Mouse (Mus musculus) forebrain, embryonic 10.5 days (tissue): ENCODE measurements around the gene Ankrd24. TPM values are rescaled to one million over a fixed set of nuclear protein-coding genes. Genes with fewer than 3 reads are reported as not detected.
"Not testable (repeated sequence)": the region's sequence is repeated elsewhere in the genome, so short reads cannot be mapped to it uniquely, and the experiment has no call there.

Experiments used
- DNase-seq: peaks from one replicate; pipeline ENCODE4 v3.0.0-alpha.2; 2017; ENCODE audit warnings: low spot score; ENCODE audit errors: extremely low spot score
- H3K27ac ChIP-seq: fragments of 300-500 bp; sonication (generic); 2 replicates; pipeline ENCODE4 v1.5.1; 2016; ENCODE audit warnings: mild to moderate bottlenecking
- H3K27me3 ChIP-seq: fragments of 300-500 bp; sonication (generic); 2 replicates; pipeline ENCODE4 v1.6.1; 2016; ENCODE audit warnings: mild to moderate bottlenecking; ENCODE audit not compliant: poor library complexity, severe bottlenecking
- H3K36me3 ChIP-seq: fragments of 300-500 bp; sonication (generic); replicated peaks from 2 replicates; pipeline ENCODE4 v1.6.1; 2016; ENCODE audit warnings: mild to moderate bottlenecking, moderate library complexity
- H3K4me1 ChIP-seq: fragments of 300-500 bp; sonication (generic); 2 replicates; pipeline ENCODE4 v1.6.1; 2016
- H3K4me3 ChIP-seq: fragments of 300-500 bp; sonication (generic); 2 replicates; pipeline ENCODE4 v1.5.1; 2016; ENCODE audit warnings: mild to moderate bottlenecking, moderate library complexity
- H3K9me3 ChIP-seq: fragments of 300-500 bp; sonication (generic); 2 replicates; pipeline ENCODE4 v1.6.1; 2016; ENCODE audit warnings: mild to moderate bottlenecking, moderate library complexity
- WGBS: fragments of 180-500 bp; shearing (Covaris S2); methylation state at CpG from one replicate; pipeline ENCODE4 v1.1.7; 2016; 5-methylcytosine and 5-hydroxymethylcytosine counted together
- polyA plus RNA-seq: library from polyadenylated mRNA; unstranded; fragments of >200 nt; fragmentation: Nextera tagmentation; extraction: Ambion mirVana; gene quantifications from 2 replicates; pipeline ENCODE4 v1.2.1, GENCODE M21; 2016

Gene Ankrd24
- polyA plus RNA-seq, 1 experiment from 2014 or later: 4.8 TPM

DNA sequence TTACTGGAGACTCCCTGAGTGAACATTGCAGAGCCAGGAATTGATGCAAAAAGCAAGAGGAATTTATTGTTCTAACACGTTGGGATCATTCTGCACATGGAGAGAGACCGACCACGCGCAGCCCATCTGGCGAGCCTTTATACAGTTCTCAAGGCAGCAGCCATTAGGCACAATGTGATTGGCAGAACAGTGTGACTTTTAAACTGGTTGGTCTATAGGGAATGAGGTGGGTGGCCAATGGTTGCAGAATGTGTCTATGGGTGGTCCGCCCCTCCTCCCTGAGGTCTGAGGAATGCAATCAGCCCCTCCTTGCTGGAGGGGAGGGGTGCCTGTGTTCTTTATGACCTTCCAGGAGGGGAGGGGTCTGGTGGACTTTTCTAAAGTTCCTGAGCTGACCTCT, 12.9 kb upstream of the Ankrd24 start:
- H3K4me3 ChIP-seq: no peak overlapping the region
- no peak for DNase-seq
- peaks cover 7% of the 10 kb centered on the region for H3K36me3 ChIP-seq
- peaks cover 8% of the 10 kb centered on the region for H3K4me1 ChIP-seq
- WGBS: 74% methylated on average over 6 of the region's 6 CpGs
- no peak overlapping the region for H3K27ac ChIP-seq
- H3K9me3 ChIP-seq: peaks cover 7% of the 10 kb centered on the region; the same call in 1 of the 2 replicates
- no peaks in the 10 kb centered on the region for H3K27me3 ChIP-seq

DNA sequence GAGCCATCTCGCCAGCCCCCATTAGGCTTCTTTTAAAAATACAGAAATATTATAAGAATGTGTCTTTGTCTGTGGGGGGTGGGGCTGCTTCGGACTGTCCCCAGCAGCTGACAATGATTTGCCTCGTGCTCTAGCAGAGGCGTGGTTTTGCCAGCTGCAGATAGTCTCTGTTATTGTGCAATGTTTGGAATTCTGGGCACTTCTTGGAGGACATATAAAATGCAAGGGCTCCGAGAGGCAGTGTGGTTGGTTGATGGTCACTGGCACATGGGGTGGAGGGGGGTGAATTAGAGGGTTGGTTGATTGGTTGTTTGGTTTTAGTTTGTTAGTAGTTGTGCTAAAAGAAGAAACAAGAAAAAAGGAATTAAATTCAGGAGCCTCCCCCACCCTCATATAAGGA, 8.4 kb upstream of the Ankrd24 start:
- H3K27me3 ChIP-seq: no peaks in the 10 kb centered on the region
- peaks cover 51% of the 10 kb centered on the region for H3K36me3 ChIP-seq
- no peaks in the 10 kb centered on the region for H3K9me3 ChIP-seq
- peaks cover 8% of the 10 kb centered on the region for H3K4me1 ChIP-seq
- H3K4me3 ChIP-seq: no peak overlapping the region
- 88% methylated on average over 5 of the region's 5 CpGs for WGBS
- no peak overlapping the region for H3K27ac ChIP-seq
- DNase-seq: no peak

DNA sequence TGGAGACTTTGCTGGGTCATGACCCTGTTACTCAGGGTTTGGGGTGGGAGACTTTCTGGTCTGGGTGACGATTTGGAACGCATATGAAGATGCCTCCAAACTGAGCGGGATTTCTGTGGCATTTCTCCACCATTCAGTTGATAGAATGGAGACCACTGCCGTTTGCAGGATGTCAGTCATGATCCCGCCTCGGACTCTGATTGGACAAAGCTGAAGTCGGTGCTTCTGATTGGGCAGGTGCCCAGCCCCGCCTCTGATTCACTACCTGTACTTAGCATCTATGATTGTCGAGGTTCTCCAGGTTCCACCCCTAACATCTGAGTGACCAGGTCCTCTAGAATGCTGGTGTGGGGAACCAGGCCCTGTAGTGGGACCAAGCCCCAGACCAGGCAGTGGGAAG, 7.6 kb upstream of the Ankrd24 start:
- Histone ChIP-seq H3K9me3 (no peaks in the 10 kb centered on the region), H3K36me3 (peaks cover 60% of the 10 kb centered on the region), H3K4me3 (no peak overlapping the region), H3K27ac (no peak overlapping the region), H3K4me1 (peaks cover 3% of the 10 kb centered on the region), H3K27me3 (no peaks in the 10 kb centered on the region)
- no peak for DNase-seq
- 56% methylated on average over 9 of the region's 9 CpGs for WGBS

DNA sequence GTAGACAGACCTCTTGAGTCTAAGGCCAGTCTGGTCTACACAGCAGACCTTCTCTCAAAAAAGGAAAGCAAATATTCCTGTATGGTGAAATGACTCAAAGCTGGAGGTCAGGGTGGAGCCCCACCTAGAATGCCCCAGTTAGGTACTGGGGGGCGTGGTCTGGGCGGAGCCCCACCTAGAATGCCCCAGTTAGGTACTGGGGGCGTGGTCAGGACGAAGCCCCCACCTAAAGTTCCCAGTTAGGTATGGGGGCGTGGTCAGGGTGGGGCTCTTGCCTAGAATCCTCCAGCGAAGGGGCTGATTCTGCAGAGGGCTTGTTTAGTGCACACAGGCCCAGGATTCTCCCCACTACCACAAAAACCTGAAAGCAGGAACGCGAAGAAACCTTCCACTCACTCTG, 4.9 kb upstream of the Ankrd24 start:
- peaks cover 65% of the 10 kb centered on the region for H3K36me3 ChIP-seq
- DNase-seq: no peak
- no peaks in the 10 kb centered on the region for H3K27me3 ChIP-seq
- H3K27ac ChIP-seq: no peak overlapping the region
- 57% methylated on average over 8 of the region's 8 CpGs for WGBS
- H3K4me1 ChIP-seq: peaks cover 26% of the 10 kb centered on the region
- H3K9me3 ChIP-seq: no peaks in the 10 kb centered on the region
- no peak overlapping the region for H3K4me3 ChIP-seq

DNA sequence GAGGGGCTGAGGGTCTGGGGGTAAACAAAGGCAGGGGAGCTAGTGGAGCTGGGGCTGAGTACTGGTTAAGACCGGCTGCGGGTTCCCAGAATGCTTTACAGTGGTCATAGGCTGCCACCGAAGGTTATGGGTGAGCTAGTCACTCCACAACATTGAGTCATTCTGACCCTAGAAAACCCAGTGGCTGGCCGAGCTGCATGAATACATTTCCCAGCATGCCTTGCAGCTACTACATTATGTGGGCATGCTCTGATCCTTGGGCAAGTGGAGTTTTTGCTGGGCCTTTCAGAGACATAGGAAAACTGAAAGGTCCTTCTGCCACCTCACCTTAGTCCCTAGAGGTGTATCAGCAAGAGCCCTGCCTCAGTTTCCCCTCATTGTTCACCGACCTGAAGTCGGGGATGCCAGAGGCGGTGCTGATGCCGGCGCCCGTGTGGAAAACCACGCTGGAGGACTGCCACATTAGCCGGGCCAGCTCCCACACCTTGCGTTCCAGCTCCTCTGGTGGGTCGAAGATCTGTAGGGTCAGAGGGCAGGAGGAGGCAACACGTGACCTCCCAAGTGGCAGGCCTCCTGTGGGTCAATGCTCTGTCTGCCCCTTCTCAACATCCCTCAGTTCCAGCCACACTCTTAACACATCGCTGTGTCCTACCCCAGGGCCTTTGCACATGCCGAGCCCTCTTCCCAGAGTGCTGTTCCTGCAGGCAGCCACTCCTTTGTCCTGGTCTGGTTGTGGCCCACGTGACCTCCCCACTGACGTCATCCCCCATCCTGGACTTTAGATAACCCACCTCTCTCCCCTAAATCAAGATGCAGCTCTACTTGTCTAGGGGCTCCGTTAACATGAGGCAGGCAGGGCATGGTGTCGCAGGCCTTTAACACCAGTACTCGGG, 2.0 kb upstream of the Ankrd24 start:
- H3K4me3 ChIP-seq: peak overlapping the region; percentile 67
- no peaks in the 10 kb centered on the region for H3K9me3 ChIP-seq
- DNase-seq: no peak
- WGBS: 91% methylated on average over 22 of the region's 22 CpGs
- 0 out of 2 replicates have a peak, but pooled peaks cover 5% of the 10 kb centered on the region for H3K27me3 ChIP-seq
- H3K27ac ChIP-seq: peak overlapping the region; percentile 91
- H3K36me3 ChIP-seq: peaks cover 49% of the 10 kb centered on the region
- H3K4me1 ChIP-seq: peaks cover 28% of the 10 kb centered on the region

DNA sequence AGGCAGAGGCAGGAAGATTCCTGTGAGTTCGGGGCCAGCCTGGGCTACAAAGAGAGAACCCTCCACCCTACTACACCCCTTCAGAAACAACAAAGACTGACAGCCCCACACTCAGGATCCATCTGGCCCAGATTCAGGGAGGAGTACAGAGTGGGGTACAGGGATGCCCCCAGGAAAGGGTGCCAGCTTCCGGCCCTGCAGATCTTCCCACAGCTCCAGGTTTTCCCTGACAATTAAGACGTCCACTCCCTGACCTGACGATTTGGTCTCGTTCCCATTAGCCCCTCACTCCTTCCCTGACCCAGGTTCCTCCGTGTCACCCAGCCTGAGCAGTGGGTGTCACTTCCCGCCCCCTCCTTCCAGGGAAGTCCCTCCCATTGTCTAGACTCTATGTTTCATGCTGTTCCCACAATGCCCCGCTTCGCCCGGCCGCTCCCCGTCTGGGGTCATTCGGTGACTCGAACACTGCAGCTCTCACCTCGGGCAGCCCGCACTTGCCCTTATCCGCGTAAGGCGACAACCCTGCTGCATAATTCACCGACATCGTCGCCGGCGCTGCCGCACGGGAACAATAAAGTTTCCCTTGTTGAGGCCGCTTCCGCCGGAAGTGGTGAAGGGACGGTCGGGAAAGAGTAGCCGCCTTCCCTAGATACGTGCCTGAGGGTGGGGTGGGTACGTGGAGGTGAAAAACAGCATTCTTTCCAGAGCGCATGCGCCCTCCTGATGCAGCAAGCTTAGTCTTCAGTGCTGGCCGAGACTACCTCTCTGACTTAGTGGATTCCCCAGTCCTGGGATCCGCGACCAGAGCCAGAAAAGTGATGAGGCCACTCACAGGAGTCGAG, 1.1 kb upstream of the Ankrd24 start, which contains the start of gene Sirt6:
Gene Sirt6 (minus strand): TSS at position 804 of the 842 bp plus-strand sequence.
- Histone ChIP-seq H3K27ac (peak within 1 kb of the TSS; percentile 91), H3K27me3 (0 out of 2 replicates have a peak, but pooled peaks cover 6% of the 10 kb centered on the region), H3K36me3 (peaks cover 40% of the 10 kb centered on the region), H3K4me1 (peaks cover 28% of the 10 kb centered on the region), H3K9me3 (no peaks in the 10 kb centered on the region), H3K4me3 (peak within 1 kb of the TSS; percentile 67)
- 6% methylated on average over 40 of the region's 40 CpGs for WGBS
- peak; percentile 92 for DNase-seq

DNA sequence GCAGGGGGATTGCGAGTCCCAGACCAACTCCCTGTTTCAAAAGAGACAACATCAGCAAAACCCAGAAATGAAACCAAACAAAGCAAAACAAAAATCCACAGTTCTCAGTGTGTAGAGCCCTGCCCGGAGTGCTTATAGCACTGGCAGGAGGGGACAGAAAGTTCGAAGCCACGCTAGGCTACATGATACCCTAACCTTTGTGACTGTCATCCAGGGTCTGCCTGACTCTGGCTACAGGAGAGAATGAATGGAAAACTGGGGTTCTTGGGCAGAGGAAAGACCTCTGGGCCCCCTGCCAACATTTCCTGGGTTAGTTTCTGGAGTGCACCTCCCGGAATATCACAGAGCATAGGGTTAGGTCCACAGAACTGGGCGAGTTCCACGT, 512 bp upstream of the Ankrd24 start:
- H3K27me3 ChIP-seq: 0 out of 2 replicates have a peak, but pooled peaks cover 12% of the 10 kb centered on the region
- no peak for DNase-seq
- H3K4me3 ChIP-seq: peak overlapping the region; percentile 67
- peak overlapping the region; percentile 91 for H3K27ac ChIP-seq
- H3K36me3 ChIP-seq: peaks cover 34% of the 10 kb centered on the region
- no peaks in the 10 kb centered on the region for H3K9me3 ChIP-seq
- peaks cover 31% of the 10 kb centered on the region for H3K4me1 ChIP-seq
- WGBS: 69% methylated on average over 7 of the region's 7 CpGs

DNA sequence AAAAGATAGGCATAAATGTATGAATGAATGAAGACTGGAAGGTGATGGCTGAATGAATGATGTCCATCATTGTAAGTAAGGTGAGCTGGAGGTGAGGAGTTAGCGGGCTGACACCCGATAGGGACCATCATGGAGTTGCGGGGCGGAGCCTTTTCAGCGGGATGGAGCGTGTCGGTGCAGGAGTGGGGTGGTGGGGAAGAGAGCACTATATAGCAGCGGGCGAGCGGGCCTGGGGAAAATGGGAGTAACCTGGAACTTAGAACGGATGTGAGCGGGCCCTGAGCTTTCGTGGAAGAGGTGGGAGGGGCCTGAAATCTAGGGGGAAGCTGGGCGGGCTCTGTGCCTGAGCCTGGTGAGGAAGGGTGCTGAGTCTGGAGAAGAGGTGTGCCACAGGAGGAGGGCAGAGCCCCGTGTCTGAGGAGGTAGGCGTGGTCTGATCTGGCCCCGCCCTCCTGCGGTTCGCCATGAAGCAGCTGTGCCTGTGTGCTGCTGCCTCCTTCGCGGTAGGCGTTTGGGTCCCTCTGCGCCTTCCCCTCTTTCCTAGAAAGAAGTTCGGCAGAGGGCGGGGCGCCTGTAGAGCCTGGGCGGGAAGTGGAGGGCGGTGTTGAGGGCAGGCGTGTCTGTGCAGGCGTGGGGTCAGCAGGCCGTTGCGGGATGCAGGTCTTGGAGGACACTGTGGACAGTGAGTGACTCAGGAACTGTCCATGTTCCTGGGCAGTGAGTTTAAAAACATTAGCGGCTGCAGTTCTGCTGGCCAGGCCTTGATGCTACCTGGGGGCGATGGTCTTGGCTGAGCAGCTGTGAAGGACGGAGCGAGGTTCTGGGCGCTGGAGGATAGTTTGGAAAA, 5.1 kb downstream of the Ankrd24 start:
- Histone ChIP-seq H3K36me3 (no peaks in the 10 kb centered on the region), H3K9me3 (no peaks in the 10 kb centered on the region), H3K27ac (peak overlapping the region; percentile 83), H3K4me3 (peak overlapping the region; percentile 62), H3K27me3 (peaks cover 26% of the 10 kb centered on the region), H3K4me1 (peaks cover 27% of the 10 kb centered on the region)
- DNase-seq: peak; percentile 85
- WGBS: 4% methylated on average over 37 of the region's 37 CpGs

DNA sequence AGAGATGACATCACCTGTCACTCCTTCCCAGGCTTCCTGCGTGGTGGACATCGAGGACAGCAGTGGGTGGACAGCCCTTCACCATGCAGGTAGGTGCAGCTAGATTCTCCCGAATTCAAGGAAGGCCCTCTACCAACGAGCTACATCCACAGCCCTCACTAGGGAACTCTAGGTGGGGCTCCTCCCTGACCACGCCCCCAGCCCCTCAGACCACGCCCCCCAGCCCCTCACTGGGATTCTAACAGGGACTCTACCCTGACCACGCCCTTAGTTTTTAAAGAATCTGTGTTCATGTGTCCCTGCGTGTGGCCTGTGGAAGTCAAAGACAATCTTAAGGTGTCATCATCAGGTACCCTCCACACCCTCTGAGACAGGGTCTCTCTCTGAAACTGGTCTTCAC, 8.0 kb downstream of the Ankrd24 start:
- 18% methylated on average over 8 of the region's 8 CpGs for WGBS
- H3K36me3 ChIP-seq: no peaks in the 10 kb centered on the region
- no peak overlapping the region for H3K4me3 ChIP-seq
- peaks cover 29% of the 10 kb centered on the region for H3K4me1 ChIP-seq
- peaks cover 21% of the 10 kb centered on the region for H3K27me3 ChIP-seq
- DNase-seq: no peak
- no peaks in the 10 kb centered on the region for H3K9me3 ChIP-seq
- no peak overlapping the region for H3K27ac ChIP-seq

DNA sequence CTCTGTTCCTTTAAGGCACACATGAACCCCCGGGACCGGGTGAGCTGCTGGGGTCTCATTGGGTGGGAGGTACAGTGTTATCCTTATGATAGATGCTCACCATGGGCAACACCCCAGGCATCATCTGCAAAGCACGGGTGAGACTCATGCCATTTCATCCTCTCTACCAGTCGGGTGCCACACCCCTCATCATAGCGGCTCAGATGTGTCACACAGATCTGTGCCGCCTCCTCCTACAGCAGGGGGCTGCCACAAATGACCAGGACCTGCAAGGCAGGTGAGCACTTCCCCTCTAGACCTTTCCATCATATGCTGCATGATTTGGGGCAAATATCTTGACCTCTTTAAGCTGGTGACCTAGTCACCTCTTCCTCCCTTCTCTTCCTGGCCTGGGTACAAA, 9.8 kb downstream of the Ankrd24 start:
- Histone ChIP-seq H3K4me3 (no peak overlapping the region), H3K27ac (no peak overlapping the region), H3K4me1 (peaks cover 41% of the 10 kb centered on the region), H3K36me3 (no peaks in the 10 kb centered on the region), H3K9me3 (no peaks in the 10 kb centered on the region), H3K27me3 (peaks cover 13% of the 10 kb centered on the region)
- WGBS: 75% methylated on average over 6 of the region's 6 CpGs
- DNase-seq: no peak

DNA sequence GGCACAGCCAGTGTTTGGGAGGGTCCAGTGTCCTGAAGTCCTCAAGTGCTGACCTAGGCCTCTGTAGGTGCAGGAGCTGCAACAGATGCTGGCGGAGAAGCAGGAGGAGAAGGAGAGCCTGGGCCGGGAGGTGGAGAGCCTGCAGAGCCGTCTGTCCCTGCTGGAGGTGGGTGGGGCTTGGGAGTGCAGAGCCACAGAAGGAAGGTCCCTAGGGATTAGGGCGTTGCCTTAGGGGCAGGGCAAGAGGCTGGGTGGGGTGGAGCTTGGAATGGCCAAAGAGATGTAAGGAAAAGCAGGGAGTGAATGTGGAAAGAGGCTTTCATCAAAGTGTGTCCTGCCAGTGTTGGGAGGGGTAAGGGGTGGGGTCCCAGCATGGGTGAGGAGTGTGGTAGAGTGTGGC, 12.5 kb downstream of the Ankrd24 start:
- 58% methylated on average over 4 of the region's 4 CpGs for WGBS
- not testable (repeated sequence) for H3K27ac ChIP-seq, H3K27me3 ChIP-seq, H3K36me3 ChIP-seq, H3K9me3 ChIP-seq, DNase-seq, H3K4me3 ChIP-seq
- H3K4me1 ChIP-seq: peaks cover 42% of the 10 kb centered on the region

DNA sequence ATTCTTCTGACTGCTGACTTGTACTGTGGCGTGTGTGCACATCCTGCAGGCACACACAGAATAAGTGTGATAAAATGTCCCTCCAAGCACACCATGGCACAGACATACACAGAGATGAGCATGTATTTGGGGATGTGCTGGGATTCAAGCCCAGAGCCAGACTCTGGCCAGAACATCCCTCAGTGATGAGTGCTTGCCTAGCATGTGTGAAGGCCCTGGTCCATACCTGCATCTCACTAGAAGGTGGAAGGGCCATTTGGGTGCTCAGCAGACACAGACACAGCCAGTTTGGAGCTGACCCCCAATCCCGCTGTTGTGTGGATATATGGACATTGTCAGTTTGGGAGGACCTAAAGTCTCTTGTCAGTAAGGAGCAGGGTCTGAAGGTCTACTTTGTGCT, 13.2 kb downstream of the Ankrd24 start:
- Histone ChIP-seq H3K36me3 (no peaks in the 10 kb centered on the region), H3K27me3 (0 out of 2 replicates have a peak, but pooled peaks cover 10% of the 10 kb centered on the region), H3K9me3 (no peaks in the 10 kb centered on the region), H3K4me3 (no peak overlapping the region), H3K4me1 (peaks cover 38% of the 10 kb centered on the region), H3K27ac (no peak overlapping the region)
- DNase-seq: no peak
- 93% methylated on average over 2 of the region's 2 CpGs for WGBS
